Mouse (Mus musculus) hindbrain, embryonic 12.5 days (tissue): ENCODE results near the gene Trpm1. TPM values are rescaled to one million over a fixed set of nuclear protein-coding genes. Genes with fewer than 3 reads are reported as not detected.

Source experiments
- ATAC-seq: fragments of 200-750 bp; cut with Nextera tagmentation; 2 replicates; pipeline ENCODE4 v1.8.0; 2017; ENCODE audit warnings: moderate TSS enrichment; ENCODE audit not compliant: low FRiP score
- H3K27ac ChIP-seq: fragments of 300-500 bp; sonication (generic); 2 replicates; pipeline ENCODE4 v1.5.1; 2016; ENCODE audit warnings: mild to moderate bottlenecking
- H3K27me3 ChIP-seq: fragments of 300-500 bp; sonication (generic); 2 replicates; pipeline ENCODE4 v1.6.1; 2016; ENCODE audit warnings: mild to moderate bottlenecking
- H3K36me3 ChIP-seq: fragments of 300-500 bp; sonication (generic); 2 replicates; pipeline ENCODE4 v1.6.1; 2016; ENCODE audit warnings: mild to moderate bottlenecking
- H3K4me1 ChIP-seq: fragments of 300-500 bp; sonication (generic); 2 replicates; pipeline ENCODE4 v1.6.1; 2016
- H3K4me2 ChIP-seq: fragments of 300-500 bp; sonication (generic); replicated peaks from 2 replicates; pipeline ENCODE4 v1.6.1; 2016; ENCODE audit warnings: mild to moderate bottlenecking
- H3K4me3 ChIP-seq: fragments of 300-500 bp; sonication (generic); 2 replicates; pipeline ENCODE4 v1.5.1; 2016; ENCODE audit warnings: mild to moderate bottlenecking
- H3K9ac ChIP-seq: fragments of 300-500 bp; sonication (generic); 2 replicates; pipeline ENCODE4 v1.6.1; 2016; ENCODE audit warnings: mild to moderate bottlenecking, moderate library complexity
- H3K9me3 ChIP-seq: fragments of 300-500 bp; sonication (generic); replicated peaks from 2 replicates; pipeline ENCODE4 v1.6.1; 2016; ENCODE audit warnings: mild to moderate bottlenecking
- WGBS: fragments of 180-500 bp; shearing (Covaris S2); methylation state at CpG from one replicate; pipeline ENCODE4 v1.1.7; 2016; 5-methylcytosine and 5-hydroxymethylcytosine counted together
- polyA plus RNA-seq: library from polyadenylated mRNA; unstranded; fragments of >200 nt; fragmentation: Nextera tagmentation; extraction: Ambion mirVana; gene quantifications from 2 replicates; pipeline ENCODE4 v1.2.1, GENCODE M21; 2016

Trpm1 gene
- polyA plus RNA-seq, 1 experiment from 2014 or later, result 0.43 TPM

- 91% methylated on average over 1 of the region's 1 CpGs for WGBS
- Histone ChIP-seq H3K4me1 (peaks cover 8% of the 10 kb centered on the region; the same call in 1 of the 2 replicates), H3K27ac (no peak overlapping the region), H3K4me3 (no peak overlapping the region), H3K9me3 (no peaks in the 10 kb centered on the region), H3K36me3 (no peaks in the 10 kb centered on the region), H3K27me3 (no peaks in the 10 kb centered on the region), H3K9ac (no peak overlapping the region), H3K4me2 (no peak overlapping the region)
- no peak for ATAC-seq
Measured at GRCm38 (mm10) chr7:64278526-64278925, 124.9 kb downstream of the Trpm1 start.

GRCm38 (mm10) chr7:64279548-64279947 lies 125.9 kb downstream of the Trpm1 start:
- Histone ChIP-seq H3K27me3 (no peaks in the 10 kb centered on the region), H3K9ac (no peak overlapping the region), H3K27ac (no peak overlapping the region), H3K4me3 (no peak overlapping the region), H3K36me3 (no peaks in the 10 kb centered on the region), H3K4me1 (peaks cover 8% of the 10 kb centered on the region; the same call in 1 of the 2 replicates), H3K9me3 (no peaks in the 10 kb centered on the region), H3K4me2 (no peak overlapping the region)
- ATAC-seq, result no peak
- 83% methylated on average over 3 of the region's 3 CpGs for WGBS

- Histone ChIP-seq H3K4me1 (peaks cover 11% of the 10 kb centered on the region), H3K4me3 (0 out of 2 replicates have a peak overlapping the region, but pooled peaks have one; percentile 85), H3K27me3 (no peaks in the 10 kb centered on the region), H3K27ac (no peak overlapping the region), H3K36me3 (no peaks in the 10 kb centered on the region), H3K9ac (no peak overlapping the region), H3K9me3 (no peaks in the 10 kb centered on the region), H3K4me2 (peak overlapping the region; percentile 63)
- ATAC-seq, result peak; percentile 9; the same call in 1 of the 2 replicates
Measured at GRCm38 (mm10) chr7:64286566-64286965, 132.9 kb downstream of the Trpm1 start.

- WGBS, result under 1% methylated on average over 77 of the region's 77 CpGs
- peak; percentile 99 for ATAC-seq
- peak within 1 kb of the TSS; percentile 85 for H3K27ac ChIP-seq
- peak within 1 kb of the TSS; percentile 77 for H3K9ac ChIP-seq
- peaks cover 11% of the 10 kb centered on the region for H3K4me1 ChIP-seq
- H3K9me3 ChIP-seq, result no peaks in the 10 kb centered on the region
- peak within 1 kb of the TSS; percentile 63 for H3K4me2 ChIP-seq
- H3K27me3 ChIP-seq, result no peaks in the 10 kb centered on the region
- peak within 1 kb of the TSS; percentile 85 for H3K4me3 ChIP-seq
- H3K36me3 ChIP-seq, result peaks cover 4% of the 10 kb centered on the region; the same call in 1 of the 2 replicates
Measured at GRCm38 (mm10) chr7:64287414-64288091, 133.9 kb downstream of the Trpm1 start, which contains the start of gene Mtmr10. Gene Mtmr10 (plus strand): TSS chr7:64287653.

GRCm38 (mm10) chr7:64289416-64289815 lies 135.8 kb downstream of the Trpm1 start:
- WGBS, result 98% methylated on average over 7 of the region's 7 CpGs

GRCm38 (mm10) chr7:64290431-64290830 lies 136.8 kb downstream of the Trpm1 start:
- 87% methylated on average over 6 of the region's 6 CpGs for WGBS
- Histone ChIP-seq H3K9me3 (no peaks in the 10 kb centered on the region), H3K36me3 (peaks cover 4% of the 10 kb centered on the region; the same call in 1 of the 2 replicates), H3K9ac (no peak overlapping the region), H3K4me1 (peaks cover 11% of the 10 kb centered on the region), H3K4me3 (no peak overlapping the region), H3K27ac (no peak overlapping the region), H3K4me2 (no peak overlapping the region), H3K27me3 (no peaks in the 10 kb centered on the region)
- no peak for ATAC-seq

More at GRCm38 (mm10) chr7:64289416-64289815, 135.8 kb downstream of the Trpm1 start:
- H3K9me3 ChIP-seq, result no peaks in the 10 kb centered on the region
- H3K36me3 ChIP-seq, result peaks cover 4% of the 10 kb centered on the region; the same call in 1 of the 2 replicates
- H3K9ac ChIP-seq, result no peak overlapping the region
- no peak for ATAC-seq
- H3K27ac ChIP-seq, result no peak overlapping the region
- peaks cover 11% of the 10 kb centered on the region for H3K4me1 ChIP-seq
- no peak overlapping the region for H3K4me2 ChIP-seq
- no peaks in the 10 kb centered on the region for H3K27me3 ChIP-seq
- no peak overlapping the region for H3K4me3 ChIP-seq

- Histone ChIP-seq H3K4me2 (no peak overlapping the region), H3K27me3 (no peaks in the 10 kb centered on the region), H3K36me3 (peaks cover 4% of the 10 kb centered on the region; the same call in 1 of the 2 replicates), H3K9me3 (no peaks in the 10 kb centered on the region), H3K4me3 (no peak overlapping the region), H3K4me1 (peaks cover 12% of the 10 kb centered on the region), H3K27ac (no peak overlapping the region), H3K9ac (no peak overlapping the region)
- WGBS, result 94% methylated on average over 10 of the region's 10 CpGs
- ATAC-seq, result no peak
Measured at GRCm38 (mm10) chr7:64291722-64292121, 138.1 kb downstream of the Trpm1 start.

GRCm38 (mm10) chr7:64296286-64297010 lies 142.8 kb downstream of the Trpm1 start:
- ATAC-seq, result no peak
- no peak overlapping the region for H3K27ac ChIP-seq
- 59% methylated on average over 5 of the region's 5 CpGs for WGBS
- no peak overlapping the region for H3K4me3 ChIP-seq
- H3K36me3 ChIP-seq, result peaks cover 16% of the 10 kb centered on the region
- H3K4me2 ChIP-seq, result no peak overlapping the region
- no peaks in the 10 kb centered on the region for H3K9me3 ChIP-seq
- no peaks in the 10 kb centered on the region for H3K27me3 ChIP-seq
- no peak overlapping the region for H3K9ac ChIP-seq
- peaks cover 9% of the 10 kb centered on the region for H3K4me1 ChIP-seq

- no peaks in the 10 kb centered on the region for H3K27me3 ChIP-seq
- H3K4me1 ChIP-seq, result no peaks in the 10 kb centered on the region
- no peak overlapping the region for H3K9ac ChIP-seq
- H3K4me2 ChIP-seq, result no peak overlapping the region
- WGBS, result 71% methylated on average over 7 of the region's 7 CpGs
- no peak for ATAC-seq
- H3K36me3 ChIP-seq, result peaks cover 14% of the 10 kb centered on the region
- H3K9me3 ChIP-seq, result no peaks in the 10 kb centered on the region
- H3K27ac ChIP-seq, result no peak overlapping the region; the same call in 1 of the 2 replicates
- no peak overlapping the region for H3K4me3 ChIP-seq
Measured at GRCm38 (mm10) chr7:64310241-64310640, 156.6 kb downstream of the Trpm1 start.

GRCm38 (mm10) chr7:64310756-64311155 lies 157.1 kb downstream of the Trpm1 start:
- 61% methylated on average over 2 of the region's 2 CpGs for WGBS
- ATAC-seq, result no peak
- Histone ChIP-seq H3K9ac (no peak overlapping the region), H3K9me3 (no peaks in the 10 kb centered on the region), H3K4me1 (no peaks in the 10 kb centered on the region), H3K27ac (no peak overlapping the region), H3K27me3 (no peaks in the 10 kb centered on the region), H3K4me3 (no peak overlapping the region), H3K36me3 (peaks cover 15% of the 10 kb centered on the region), H3K4me2 (no peak overlapping the region)

- no peak overlapping the region for H3K9ac ChIP-seq
- H3K27me3 ChIP-seq, result no peaks in the 10 kb centered on the region
- no peaks in the 10 kb centered on the region for H3K9me3 ChIP-seq
- H3K4me2 ChIP-seq, result no peak overlapping the region
- no peak for ATAC-seq
- peaks cover 29% of the 10 kb centered on the region for H3K36me3 ChIP-seq
- WGBS, result 88% methylated on average over 7 of the region's 7 CpGs
- H3K4me1 ChIP-seq, result no peaks in the 10 kb centered on the region
- no peak overlapping the region for H3K4me3 ChIP-seq
- H3K27ac ChIP-seq, result no peak overlapping the region
Measured at GRCm38 (mm10) chr7:64312811-64313210, 159.2 kb downstream of the Trpm1 start.
